Mouse (Mus musculus) myocyte (in vitro differentiated cells): ENCODE data around the gene Lamtor2. TPM values are rescaled to one million over a fixed set of nuclear protein-coding genes. Genes with fewer than 3 reads are reported as not detected.

Experiments
- H3K27me3 ChIP-seq: one replicate; pipeline ENCODE4 v1.6.1; 2011; ENCODE audit not compliant: control insufficient read depth, insufficient read depth, insufficient read length
- H3K36me3 ChIP-seq: one replicate; pipeline ENCODE4 v1.6.1; 2011; ENCODE audit not compliant: control insufficient read depth, insufficient read depth
- H3K4me2 ChIP-seq: one replicate; pipeline ENCODE4 v1.6.1; 2011; ENCODE audit warnings: low read depth, control low read depth
- H3K4me3 ChIP-seq: one replicate; pipeline ENCODE4 v1.5.1; 2011; ENCODE audit warnings: mild to moderate bottlenecking, control low read depth, moderate library complexity
- H3K79me2 ChIP-seq: one replicate; pipeline ENCODE4 v1.6.1; 2011; ENCODE audit not compliant: control insufficient read depth, insufficient read depth
- H3ac ChIP-seq: one replicate; pipeline ENCODE4 v1.6.1; 2011; ENCODE audit not compliant: control insufficient read depth, insufficient read length
- CEBPB ChIP-seq: IDR thresholded peaks from 2 replicates; pipeline ENCODE4 v1.6.1; 2011; ENCODE audit warnings: mild to moderate bottlenecking, moderate library complexity; ENCODE audit not compliant: poor library complexity, insufficient read depth, severe bottlenecking
- E2F4 ChIP-seq: IDR thresholded peaks from one replicate; pipeline ENCODE4 v1.6.1; 2011; ENCODE audit warnings: mild to moderate bottlenecking, control low read depth, moderate library complexity; ENCODE audit not compliant: insufficient read depth
- MAX ChIP-seq: IDR thresholded peaks from one replicate; pipeline ENCODE4 v1.6.1; 2011; ENCODE audit warnings: low read depth, mild to moderate bottlenecking, control low read depth
- MYOD1 ChIP-seq, 3 experiments: IDR thresholded peaks; one replicate each; pipeline ENCODE4 v1.6.1; 2011; ENCODE audit warnings: control low read depth in 2 of 3, low read depth in 2 of 3, mild to moderate bottlenecking in 2 of 3, moderate library complexity in 1 of 3; ENCODE audit not compliant: insufficient read length in 2 of 3, control insufficient read depth in 1 of 3
- MYOG ChIP-seq, 3 experiments: IDR thresholded peaks; one replicate each; pipeline ENCODE4 v1.6.1; 2011; ENCODE audit warnings: control low read depth in 2 of 3, low read depth in 2 of 3, mild to moderate bottlenecking in 2 of 3; ENCODE audit not compliant: insufficient read length in 2 of 3, control insufficient read depth in 1 of 3, insufficient read depth in 1 of 3
- POLR2A ChIP-seq: IDR thresholded peaks from one replicate; pipeline ENCODE4 v1.6.1; 2011; ENCODE audit warnings: low read depth, mild to moderate bottlenecking, control low read depth, moderate library complexity; ENCODE audit not compliant: insufficient read length
- POLR2AphosphoS2 ChIP-seq: IDR thresholded peaks from one replicate; pipeline ENCODE4 v1.6.1; 2011; ENCODE audit warnings: low read depth, control low read depth; ENCODE audit not compliant: insufficient read length
- REST ChIP-seq: IDR thresholded peaks from one replicate; pipeline ENCODE4 v1.6.1; 2011; ENCODE audit warnings: mild to moderate bottlenecking, control low read depth, moderate library complexity; ENCODE audit not compliant: insufficient read depth, insufficient read length
- SRF ChIP-seq: IDR thresholded peaks from one replicate; pipeline ENCODE4 v1.6.1; 2011; ENCODE audit warnings: low read depth; ENCODE audit not compliant: control insufficient read depth, insufficient read length
- TCF12 ChIP-seq: IDR thresholded peaks from one replicate; pipeline ENCODE4 v1.6.1; 2011; ENCODE audit warnings: mild to moderate bottlenecking, control low read depth; ENCODE audit not compliant: poor library complexity, insufficient read depth, severe bottlenecking
- TCF3 ChIP-seq: IDR thresholded peaks from one replicate; pipeline ENCODE4 v1.6.1; 2011; ENCODE audit warnings: low read depth, control low read depth; ENCODE audit not compliant: insufficient read length
- USF1 ChIP-seq: IDR thresholded peaks from one replicate; pipeline ENCODE4 v1.6.1; 2011; ENCODE audit warnings: low read depth, mild to moderate bottlenecking, control low read depth, moderate library complexity
- polyA plus RNA-seq: library from polyadenylated mRNA; unstranded; fragments of >200 nt; fragmentation: generic; extraction: Trizol; gene quantifications from one replicate; pipeline ENCODE4 v1.2.1, GENCODE M21; 2012; ENCODE audit warnings: missing spikeins

Gene Lamtor2
- polyA plus RNA-seq, 1 experiment, result 165 TPM

DNA sequence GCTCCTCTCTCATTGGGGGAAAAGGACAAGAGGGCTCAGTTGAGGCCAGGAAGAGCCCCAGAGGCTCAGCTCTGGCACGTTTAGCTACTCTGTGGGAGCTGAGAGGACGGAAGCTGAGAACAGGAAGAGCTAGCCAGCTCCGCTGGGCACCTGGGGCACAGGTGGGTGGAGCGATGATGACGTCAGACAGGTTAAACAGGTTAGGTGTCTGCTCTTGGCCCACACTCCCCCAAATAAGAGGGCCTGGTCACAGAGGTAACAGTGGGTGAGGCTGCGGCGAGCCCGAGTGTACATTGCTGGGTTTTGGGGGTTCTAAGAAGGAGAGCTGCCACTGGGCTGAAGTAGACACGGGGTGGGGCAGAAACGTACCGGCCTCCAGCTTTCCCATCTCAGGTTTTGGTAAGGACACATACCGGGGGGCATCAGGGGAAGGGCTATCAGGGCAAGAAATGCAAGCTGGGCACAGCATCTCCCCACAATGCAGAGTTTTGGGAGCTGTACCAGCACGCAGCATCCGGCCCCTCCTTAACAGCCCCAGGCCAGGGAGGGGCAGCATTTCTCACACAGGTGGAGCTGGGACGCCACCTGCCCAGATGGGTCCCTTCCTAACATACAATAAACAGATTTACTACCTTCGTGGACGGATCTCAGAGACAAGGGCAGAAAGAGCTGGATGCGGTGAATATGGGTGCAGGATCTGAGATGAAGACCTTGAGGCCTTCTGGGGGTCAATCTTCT, 4.5 kb downstream of the Lamtor2 start, which contains the start of gene Rab25:
TSS of gene Rab25 (minus strand) at position 121 of the 738 bp plus-strand sequence.
- TF ChIP-seq MYOG (IDR thresholded peaks at IDR 0.05; ENCODE audit: control insufficient read depth in 1 of 3, insufficient read depth in 1 of 3, insufficient read length in 2 of 3, low read depth in 2 of 3) (no peak), TCF12 (no peak), E2F4 (no peak), TCF3 (no peak), POLR2AphosphoS2 (no peak), REST (no peak), POLR2A (no peak), MYOD1 (IDR thresholded peaks at IDR 0.05; ENCODE audit: control insufficient read depth in 1 of 3, insufficient read length in 2 of 3, low read depth in 2 of 3) (no peak), SRF (no peak), MAX (no peak), CEBPB (no peak)
- Histone ChIP-seq H3K4me2 (no peak within 1 kb of the TSS), H3K36me3 (no peaks in the 10 kb centered on the region), H3K79me2 (peaks cover 13% of the 10 kb centered on the region), H3K27me3 (no peaks in the 10 kb centered on the region), H3ac (no peak within 1 kb of the TSS), H3K4me3 (no peak within 1 kb of the TSS)

DNA sequence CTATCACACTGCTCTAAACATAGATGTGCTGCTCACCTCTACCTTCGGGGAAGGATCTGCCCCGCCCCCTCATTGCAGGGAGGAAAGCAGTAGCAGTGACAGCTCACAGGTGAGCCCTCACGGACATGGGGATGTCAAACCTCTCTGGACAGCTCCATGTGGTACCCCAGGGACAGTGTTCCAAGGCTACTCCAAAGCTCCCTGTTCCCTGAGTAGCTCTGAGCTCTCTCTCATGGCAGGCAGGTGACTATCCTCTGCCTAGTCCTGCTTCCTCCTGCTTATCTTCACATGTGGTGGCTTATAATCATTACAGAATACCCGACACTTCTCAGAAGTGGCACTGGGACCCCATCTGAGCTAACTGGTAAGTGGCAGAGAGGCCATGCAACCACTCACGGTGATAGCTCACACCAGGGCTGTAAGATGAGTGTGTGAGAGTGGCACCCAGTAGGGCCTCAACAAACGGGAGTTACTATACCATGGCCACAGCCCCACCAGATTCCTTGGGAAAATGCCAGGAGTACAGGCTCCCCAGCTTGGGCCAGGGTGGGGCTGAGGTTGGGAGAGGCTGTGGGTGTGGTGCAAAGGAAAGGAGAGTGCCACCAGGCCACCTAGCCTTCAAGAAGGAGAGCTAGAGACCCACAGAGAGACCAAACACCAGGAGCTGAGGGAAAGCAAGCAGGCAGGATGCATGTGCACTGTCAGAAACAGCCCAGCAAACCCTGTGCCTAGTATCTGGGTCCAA, 6.0 kb downstream of the Lamtor2 start:
- TF ChIP-seq CEBPB (no peak), USF1 (no peak), E2F4 (no peak), POLR2A (no peak), TCF12 (no peak), SRF (no peak), TCF3 (no peak), REST (no peak), MYOG (IDR thresholded peaks at IDR 0.05; ENCODE audit: control insufficient read depth in 1 of 3, insufficient read depth in 1 of 3, insufficient read length in 2 of 3, low read depth in 2 of 3) (no peak), MYOD1 (IDR thresholded peaks at IDR 0.05; ENCODE audit: control insufficient read depth in 1 of 3, insufficient read length in 2 of 3, low read depth in 2 of 3) (no peak), POLR2AphosphoS2 (no peak), MAX (no peak)
- no peaks in the 10 kb centered on the region for H3K36me3 ChIP-seq
- no peaks in the 10 kb centered on the region for H3K27me3 ChIP-seq
- no peak overlapping the region for H3K4me3 ChIP-seq
- no peak overlapping the region for H3ac ChIP-seq
- no peak overlapping the region for H3K4me2 ChIP-seq
- H3K79me2 ChIP-seq, result peaks cover 7% of the 10 kb centered on the region

- Histone ChIP-seq H3K4me3 (no peak overlapping the region), H3ac (no peak overlapping the region), H3K36me3 (no peaks in the 10 kb centered on the region), H3K79me2 (no peaks in the 10 kb centered on the region), H3K27me3 (no peaks in the 10 kb centered on the region), H3K4me2 (no peak overlapping the region)
- TF ChIP-seq POLR2AphosphoS2 (no peak), TCF12 (no peak), SRF (no peak), POLR2A (no peak), E2F4 (no peak), MAX (no peak), MYOD1 (IDR thresholded peaks at IDR 0.05; ENCODE audit: control insufficient read depth in 1 of 3, insufficient read length in 2 of 3, low read depth in 2 of 3) (no peak), REST (no peak), MYOG (IDR thresholded peaks at IDR 0.05; ENCODE audit: control insufficient read depth in 1 of 3, insufficient read depth in 1 of 3, insufficient read length in 2 of 3, low read depth in 2 of 3) (no peak), USF1 (no peak), CEBPB (no peak), TCF3 (no peak)
Measured at GRCm38 (mm10) chr3:88544955-88545591, 7.8 kb downstream of the Lamtor2 start.

DNA sequence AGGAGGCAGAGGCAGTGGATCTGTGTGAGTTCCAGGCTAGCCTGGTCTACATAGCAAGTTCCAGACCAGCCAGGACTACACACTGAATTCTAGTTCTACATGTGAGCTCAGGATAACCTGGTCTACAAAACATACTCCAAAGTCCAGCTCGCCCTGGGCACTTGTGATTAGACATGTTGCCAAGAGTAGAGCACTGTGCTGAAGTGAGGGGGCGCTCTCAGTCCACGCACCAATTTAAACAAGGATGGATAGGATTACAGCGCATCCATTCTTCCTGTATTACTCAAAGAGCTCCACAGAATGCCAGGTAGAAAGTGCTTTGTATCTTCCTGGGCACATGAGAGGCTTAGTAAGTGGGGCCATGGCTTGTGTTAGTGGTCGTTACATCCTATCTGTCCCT, 8.4 kb downstream of the Lamtor2 start:
- no peaks in the 10 kb centered on the region for H3K79me2 ChIP-seq
- H3K27me3 ChIP-seq, result no peaks in the 10 kb centered on the region
- H3K36me3 ChIP-seq, result no peaks in the 10 kb centered on the region
- TF ChIP-seq POLR2AphosphoS2 (no peak), TCF12 (no peak), E2F4 (no peak)
- H3K4me2 ChIP-seq, result no peak overlapping the region
- no peak overlapping the region for H3K4me3 ChIP-seq
- no peak overlapping the region for H3ac ChIP-seq
